In genomic region chr4:59437990-59438854, GRCm38 (mm10) we compare ENCODE assay signal across 8 mouse cellular contexts. TPM values are rescaled to one million over a fixed set of nuclear protein-coding genes. Genes with fewer than 3 reads are reported as not detected.
DNase-seq lines count a peak whose midpoint lies in the region; ATAC-seq and TF ChIP-seq lines count a peak whose summit lies in the region.

Susd1 (minus strand) TSS chr4:59438633.

- peak; percentile 91 for ATAC-seq in hindbrain, embryonic 13.5 days (ENCODE audit: low FRiP score)

- peak within 1 kb of the TSS; percentile 80 for H3K4me3 ChIP-seq in E14TG2a.4 (replicated peaks; ENCODE audit: low read length)
- H3K4me3 ChIP-seq in brown adipose tissue, adult 24 weeks (ENCODE audit: insufficient read depth, low read depth, low read length): peak within 1 kb of the TSS; percentile 60
- peak within 1 kb of the TSS; percentile 70 for H3K4me3 ChIP-seq in hindbrain, embryonic 13.5 days

- H3K27me3 ChIP-seq in E14TG2a.4 (ENCODE audit: insufficient read depth, low read length): peaks cover 64% of the 10 kb centered on the region
- peaks cover 46% of the 10 kb centered on the region for H3K27me3 ChIP-seq in hindbrain, embryonic 13.5 days

- TF ChIP-seq CTCF in E14TG2a.4 (conservative IDR thresholded peaks at IDR 0.05; ENCODE audit: low read length): no peak

- H3K4me1 ChIP-seq in E14TG2a.4 (replicated peaks; ENCODE audit: low read depth, low read length): peaks cover 27% of the 10 kb centered on the region
- H3K4me1 ChIP-seq in brown adipose tissue, adult 24 weeks (ENCODE audit: control insufficient read depth, insufficient read depth, insufficient read length, low read length): peaks cover 6% of the 10 kb centered on the region; the same call in 1 of the 2 replicates
- peaks cover 13% of the 10 kb centered on the region for H3K4me1 ChIP-seq in hindbrain, embryonic 13.5 days (replicated peaks)

- peak within 1 kb of the TSS; percentile 82 for H3K9ac ChIP-seq in hindbrain, embryonic 13.5 days

- no peaks in the 10 kb centered on the region for H3K9me3 ChIP-seq in E14TG2a.4 (ENCODE audit: low read length)
- no peaks in the 10 kb centered on the region for H3K9me3 ChIP-seq in hindbrain, embryonic 13.5 days

- no peak within 1 kb of the TSS for H3K27ac ChIP-seq in brown adipose tissue, adult 24 weeks (replicated peaks; ENCODE audit: low read depth, low read length)
- no peak within 1 kb of the TSS for H3K27ac ChIP-seq in hindbrain, embryonic 13.5 days

- WGBS in hindbrain, embryonic 13.5 days: under 1% methylated on average over 74 of the region's 75 CpGs

- no peaks in the 10 kb centered on the region for H3K36me3 ChIP-seq in E14TG2a.4 (ENCODE audit: insufficient read depth, low read length)
- no peaks in the 10 kb centered on the region for H3K36me3 ChIP-seq in hindbrain, embryonic 13.5 days

- H3K4me2 ChIP-seq in hindbrain, embryonic 13.5 days: peak within 1 kb of the TSS; percentile 100

- DNase-seq in frontal cortex, postnatal 10 days (ENCODE audit: low spot score in 2 of 2): peak; percentile 19 to 58
- DNase-seq in layer of hippocampus, postnatal 36 days: peak; percentile 51 to 55
- DNase-seq in lung, postnatal 25 days (ENCODE audit: low spot score): peak; percentile 59
- DNase-seq in retina, embryonic 14.5 days (ENCODE audit: low spot score): peak; percentile 61
- DNase-seq in thymus, postnatal 36 days: peak; percentile 76 to 82

RNA-seq across cellular contexts. Expression of gene Susd1, which starts in this region (rescaled TPM):
- polyA plus RNA-seq in brown adipose tissue, adult 24 weeks (2012; ENCODE audit: insufficient read depth, insufficient read length, missing spikeins): 1.1 and 1.6 TPM in 2 replicates
- 1.3 and 1.5 TPM in 2 replicates for polyA plus RNA-seq in hindbrain, embryonic 13.5 days (2015; fragmentation: Nextera tagmentation; extraction: Ambion mirVana)
- 1 to 10 TPM; 6.3 to 8.2 TPM for total RNA-seq in layer of hippocampus, postnatal 36 days (2021)
